Mouse (Mus musculus) forebrain, embryonic 13.5 days (tissue): ENCODE results near the gene Psmb3. TPM values are rescaled to one million over a fixed set of nuclear protein-coding genes. Genes with fewer than 3 reads are reported as not detected.

Source experiments
- ATAC-seq: fragments of 200-750 bp; cut with Nextera tagmentation; 2 replicates; pipeline ENCODE4 v1.8.0; 2017
- H3K27ac ChIP-seq: fragments of 300-500 bp; sonication (generic); 2 replicates; pipeline ENCODE4 v1.5.1; 2015; ENCODE audit warnings: inconsistent platforms, mild to moderate bottlenecking, moderate library complexity
- H3K27me3 ChIP-seq: fragments of 300-500 bp; sonication (generic); 2 replicates; pipeline ENCODE4 v1.6.1; 2015; ENCODE audit warnings: mild to moderate bottlenecking, inconsistent platforms
- H3K36me3 ChIP-seq: fragments of 300-500 bp; sonication (generic); 2 replicates; pipeline ENCODE4 v1.6.1; 2015; ENCODE audit warnings: mild to moderate bottlenecking, inconsistent platforms; ENCODE audit not compliant: poor library complexity, severe bottlenecking
- H3K4me1 ChIP-seq: fragments of 300-500 bp; sonication (generic); 2 replicates; pipeline ENCODE4 v1.6.1; 2015; ENCODE audit warnings: inconsistent platforms
- H3K4me2 ChIP-seq: fragments of 300-500 bp; sonication (generic); 2 replicates; pipeline ENCODE4 v1.6.1; 2015; ENCODE audit warnings: inconsistent platforms, mild to moderate bottlenecking, moderate library complexity
- H3K4me3 ChIP-seq: fragments of 300-500 bp; sonication (generic); 2 replicates; pipeline ENCODE4 v1.5.1; 2015; ENCODE audit warnings: mild to moderate bottlenecking, inconsistent platforms
- H3K9ac ChIP-seq: fragments of 300-500 bp; sonication (generic); 2 replicates; pipeline ENCODE4 v1.6.1; 2015; ENCODE audit warnings: mild to moderate bottlenecking, inconsistent platforms
- H3K9me3 ChIP-seq: fragments of 300-500 bp; sonication (generic); replicated peaks from 2 replicates; pipeline ENCODE4 v1.6.1; 2016; ENCODE audit warnings: inconsistent platforms
- WGBS: fragments of 180-500 bp; shearing (Covaris S2); methylation state at CpG from one replicate; pipeline ENCODE4 v1.1.7; 2015; 5-methylcytosine and 5-hydroxymethylcytosine counted together
- polyA plus RNA-seq: library from polyadenylated mRNA; unstranded; fragments of >200 nt; fragmentation: Nextera tagmentation; extraction: Ambion mirVana; gene quantifications from 2 replicates; pipeline ENCODE4 v1.2.1, GENCODE M21; 2015

Gene Psmb3
- polyA plus RNA-seq, 1 experiment from 2014 or later, result 559 TPM

DNA sequence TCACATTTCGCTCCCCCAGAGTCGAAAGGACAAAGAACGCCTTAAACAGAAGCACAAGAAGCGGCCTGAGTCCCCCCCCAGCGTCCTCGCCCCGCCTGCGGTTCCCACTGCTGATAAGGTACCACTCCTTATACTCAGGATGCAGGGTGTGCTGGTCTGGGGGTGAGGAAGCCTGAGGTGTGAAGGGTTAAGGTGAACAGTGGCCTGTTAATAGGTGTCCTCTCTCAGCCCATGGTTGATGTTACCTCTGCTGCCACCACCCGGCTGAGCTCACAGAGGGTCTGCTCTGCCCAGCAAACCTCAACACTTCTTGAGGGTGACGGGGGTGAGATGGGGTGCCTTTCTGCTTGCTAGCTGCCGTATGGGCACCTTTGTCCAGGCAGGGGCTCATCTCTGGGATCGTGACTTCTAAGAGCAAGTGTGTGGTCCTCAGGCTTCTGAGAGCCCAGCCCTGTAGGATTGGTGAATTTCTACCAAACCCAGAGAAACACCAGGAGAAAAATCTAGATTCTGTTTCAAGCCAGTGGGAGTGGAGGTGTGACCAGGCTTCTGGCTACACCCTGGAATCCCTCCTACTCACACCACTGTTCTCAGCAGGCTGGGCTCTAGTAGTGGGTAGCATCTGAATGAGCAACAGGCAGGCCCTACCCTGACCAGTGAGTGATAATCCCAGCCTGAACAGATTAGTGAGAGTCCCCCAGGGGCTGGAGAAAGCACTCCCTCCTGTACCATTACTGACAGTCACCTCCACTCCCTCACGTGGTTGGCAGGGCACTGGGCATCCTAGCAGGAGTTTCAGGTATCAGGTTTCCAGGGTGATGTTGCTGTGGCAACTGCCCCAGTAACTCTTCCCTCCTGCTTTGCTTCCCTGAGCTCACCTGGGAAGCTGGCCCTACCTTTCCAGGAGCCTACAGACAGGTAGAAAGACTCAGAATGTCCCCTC lies 32.7 kb upstream of the Psmb3 start:
- 62% methylated on average over 13 of the region's 13 CpGs for WGBS
- Histone ChIP-seq H3K27me3 (no peaks in the 10 kb centered on the region), H3K4me3 (no peak overlapping the region), H3K27ac (peak overlapping the region; percentile 74; the same call in 1 of the 2 replicates), H3K4me1 (peaks cover 29% of the 10 kb centered on the region), H3K9ac (no peak overlapping the region), H3K4me2 (peak overlapping the region; percentile 17; the same call in 1 of the 2 replicates), H3K36me3 (peaks cover 98% of the 10 kb centered on the region), H3K9me3 (no peaks in the 10 kb centered on the region)
- no peak for ATAC-seq

DNA sequence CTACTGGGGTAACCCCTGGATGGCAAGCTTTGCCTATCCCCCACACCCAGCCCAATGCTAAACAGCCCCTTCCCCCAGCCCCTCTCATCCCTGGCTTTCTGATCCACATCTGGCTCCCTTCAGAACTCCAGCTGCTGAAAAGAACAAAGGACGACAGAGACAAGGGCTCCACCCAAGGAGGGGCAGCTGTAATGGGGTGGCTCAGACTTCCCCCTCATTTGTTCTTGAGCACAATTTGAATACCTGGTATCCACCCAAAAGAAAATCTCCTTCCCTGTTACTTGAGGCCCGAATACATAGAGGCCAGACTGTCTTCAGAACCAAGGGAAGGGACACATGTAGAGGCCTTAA lies 32.0 kb upstream of the Psmb3 start:
- Histone ChIP-seq H3K4me1 (peaks cover 32% of the 10 kb centered on the region), H3K36me3 (peaks cover 98% of the 10 kb centered on the region), H3K9me3 (no peaks in the 10 kb centered on the region), H3K27ac (no peak overlapping the region), H3K27me3 (no peaks in the 10 kb centered on the region), H3K4me2 (no peak overlapping the region), H3K4me3 (no peak overlapping the region), H3K9ac (no peak overlapping the region)
- 47% methylated on average over 2 of the region's 2 CpGs for WGBS
- ATAC-seq, result no peak

DNA sequence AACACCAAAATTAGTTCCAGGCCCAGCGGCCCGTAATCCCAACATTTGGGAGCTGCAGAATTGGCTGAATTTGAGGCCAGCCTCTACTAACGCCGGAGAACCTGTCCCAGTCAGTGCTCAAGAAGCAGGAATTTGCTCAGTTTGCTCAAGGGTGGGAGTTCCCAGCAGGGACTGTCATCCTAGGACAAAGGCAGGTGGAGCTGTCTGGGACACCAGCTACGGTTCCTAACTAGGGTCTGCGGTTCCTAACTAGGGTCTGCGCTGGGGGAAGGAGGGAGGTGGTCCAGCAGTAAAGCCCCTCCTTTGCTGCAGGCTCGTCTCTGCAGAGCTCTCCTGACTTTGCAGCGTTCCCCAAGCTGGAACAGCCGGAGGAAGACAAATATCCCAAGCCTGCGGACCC lies 30.1 kb upstream of the Psmb3 start:
- H3K9ac ChIP-seq, result no peak overlapping the region
- peaks cover 99% of the 10 kb centered on the region for H3K36me3 ChIP-seq
- H3K4me3 ChIP-seq, result no peak overlapping the region
- peaks cover 52% of the 10 kb centered on the region for H3K4me1 ChIP-seq
- H3K4me2 ChIP-seq, result no peak overlapping the region
- H3K27ac ChIP-seq, result no peak overlapping the region
- no peak for ATAC-seq
- 77% methylated on average over 11 of the region's 11 CpGs for WGBS
- no peaks in the 10 kb centered on the region for H3K9me3 ChIP-seq
- no peaks in the 10 kb centered on the region for H3K27me3 ChIP-seq

DNA sequence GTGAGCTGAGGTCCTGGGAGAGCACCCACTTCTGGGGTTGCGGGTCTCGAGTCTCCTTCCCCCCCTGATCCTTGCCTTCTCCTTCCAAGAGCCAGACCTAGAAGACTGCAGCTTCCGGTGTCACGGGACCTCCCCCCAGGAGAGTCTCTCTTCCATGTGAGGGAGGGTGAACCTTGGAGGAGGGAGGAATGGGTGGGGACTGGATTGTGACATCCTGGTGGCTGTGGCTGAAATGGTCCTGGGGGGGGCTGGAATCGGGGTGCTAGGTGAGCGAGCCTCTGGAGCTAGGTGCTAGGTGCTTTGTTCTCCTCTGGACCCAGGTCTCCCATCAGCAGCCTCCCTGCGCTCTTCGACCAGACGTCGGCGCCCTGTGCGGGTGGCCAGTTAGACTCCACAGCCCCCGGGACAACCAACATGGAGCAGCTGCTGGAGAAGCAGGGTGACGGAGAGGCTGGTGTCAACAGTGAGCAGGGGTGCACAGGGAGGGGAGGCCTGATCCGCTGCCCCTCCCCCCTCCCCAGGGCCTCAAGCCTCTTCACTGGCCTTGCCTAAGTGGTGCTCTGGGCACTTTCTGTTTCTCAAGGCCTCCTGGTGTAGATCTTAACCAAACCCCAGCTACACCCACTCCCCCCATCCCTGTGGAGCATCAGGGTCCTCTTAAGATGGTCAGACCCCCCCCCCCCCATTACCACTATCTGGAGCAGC lies 27.0 kb upstream of the Psmb3 start:
- Histone ChIP-seq H3K4me3 (no peak overlapping the region), H3K9ac (0 out of 2 replicates have a peak overlapping the region, but pooled peaks have one; percentile 22), H3K4me1 (peaks cover 35% of the 10 kb centered on the region), H3K36me3 (peaks cover 95% of the 10 kb centered on the region), H3K27me3 (no peaks in the 10 kb centered on the region), H3K27ac (no peak overlapping the region), H3K4me2 (no peak overlapping the region), H3K9me3 (no peaks in the 10 kb centered on the region)
- no peak for ATAC-seq
- WGBS, result 78% methylated on average over 15 of the region's 15 CpGs

DNA sequence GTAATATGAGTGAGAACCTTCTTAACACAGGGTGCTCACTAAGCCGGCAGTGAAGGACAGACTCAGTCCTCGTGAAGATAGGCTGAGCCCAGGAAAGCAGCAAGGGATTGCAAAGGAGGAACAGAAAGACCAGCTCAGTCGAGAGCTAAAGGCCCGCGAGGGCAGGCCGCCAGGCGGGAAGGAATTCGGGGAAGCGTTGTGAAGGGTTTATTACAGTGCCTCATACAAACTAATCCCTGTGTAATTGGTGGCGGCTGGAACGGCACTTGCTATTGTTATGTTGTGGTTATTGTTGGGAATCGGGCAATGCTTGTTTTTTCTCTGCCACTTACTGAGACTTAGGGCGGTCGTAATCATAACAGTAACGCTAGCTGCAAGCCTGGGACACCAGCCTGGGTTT lies 25.8 kb upstream of the Psmb3 start:
- H3K27ac ChIP-seq, result peak overlapping the region; percentile 31
- no peak overlapping the region; the same call in 1 of the 2 replicates for H3K4me3 ChIP-seq
- H3K4me2 ChIP-seq, result peak overlapping the region; percentile 3; the same call in 1 of the 2 replicates
- no peaks in the 10 kb centered on the region for H3K9me3 ChIP-seq
- WGBS, result 9% methylated on average over 15 of the region's 15 CpGs
- H3K27me3 ChIP-seq, result no peaks in the 10 kb centered on the region
- no peak for ATAC-seq
- peaks cover 95% of the 10 kb centered on the region for H3K36me3 ChIP-seq
- peak overlapping the region; percentile 54; the same call in 1 of the 2 replicates for H3K9ac ChIP-seq
- H3K4me1 ChIP-seq, result peaks cover 35% of the 10 kb centered on the region

DNA sequence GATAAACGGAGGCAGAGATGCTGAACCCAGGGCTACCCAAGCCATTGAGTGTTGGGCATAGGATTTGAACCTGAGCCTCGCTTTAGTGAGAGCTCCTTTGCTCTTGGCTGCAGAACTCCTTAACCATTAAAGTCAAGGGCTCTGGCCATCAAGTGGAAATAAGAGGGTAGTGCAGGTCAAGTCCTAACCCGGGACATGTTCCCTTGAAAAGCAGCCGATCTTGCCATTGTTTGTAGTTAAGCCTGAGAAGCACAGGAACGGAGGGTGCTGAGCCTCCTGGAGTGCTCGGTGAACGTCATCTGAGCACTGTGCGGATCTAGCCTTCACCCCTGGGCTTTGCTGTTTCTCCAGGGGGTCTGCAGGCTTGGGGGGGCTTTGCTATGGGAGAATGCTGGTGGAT lies 25.4 kb upstream of the Psmb3 start:
- ATAC-seq, result no peak
- Histone ChIP-seq H3K4me3 (no peak overlapping the region; the same call in 1 of the 2 replicates), H3K9ac (0 out of 2 replicates have a peak overlapping the region, but pooled peaks have one; percentile 21), H3K27me3 (no peaks in the 10 kb centered on the region), H3K9me3 (no peaks in the 10 kb centered on the region), H3K4me1 (peaks cover 35% of the 10 kb centered on the region), H3K27ac (peak overlapping the region; percentile 31), H3K4me2 (no peak overlapping the region), H3K36me3 (peaks cover 95% of the 10 kb centered on the region)
- WGBS, result 31% methylated on average over 8 of the region's 8 CpGs

DNA sequence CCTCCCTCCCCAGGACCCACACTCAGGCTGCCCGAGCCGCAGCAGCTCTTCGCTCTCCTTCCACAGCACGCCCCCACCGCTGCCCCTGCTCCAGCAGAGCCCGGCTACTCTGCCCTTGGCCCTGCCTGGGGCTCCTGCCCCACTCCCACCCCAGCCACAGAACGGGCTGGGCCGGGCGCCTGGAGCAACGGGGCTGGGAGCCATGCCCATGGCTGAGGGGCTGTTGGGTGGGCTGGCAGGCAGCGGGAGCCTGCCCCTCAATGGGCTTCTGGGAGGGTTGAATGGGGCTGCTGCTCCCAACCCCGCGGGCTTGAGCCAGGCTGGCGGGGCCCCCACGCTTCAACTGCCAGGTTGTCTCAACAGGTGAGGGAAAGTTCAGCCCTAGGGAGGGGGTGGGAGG lies 24.9 kb upstream of the Psmb3 start:
- H3K36me3 ChIP-seq, result peaks cover 90% of the 10 kb centered on the region
- no peak overlapping the region for H3K4me2 ChIP-seq

DNA sequence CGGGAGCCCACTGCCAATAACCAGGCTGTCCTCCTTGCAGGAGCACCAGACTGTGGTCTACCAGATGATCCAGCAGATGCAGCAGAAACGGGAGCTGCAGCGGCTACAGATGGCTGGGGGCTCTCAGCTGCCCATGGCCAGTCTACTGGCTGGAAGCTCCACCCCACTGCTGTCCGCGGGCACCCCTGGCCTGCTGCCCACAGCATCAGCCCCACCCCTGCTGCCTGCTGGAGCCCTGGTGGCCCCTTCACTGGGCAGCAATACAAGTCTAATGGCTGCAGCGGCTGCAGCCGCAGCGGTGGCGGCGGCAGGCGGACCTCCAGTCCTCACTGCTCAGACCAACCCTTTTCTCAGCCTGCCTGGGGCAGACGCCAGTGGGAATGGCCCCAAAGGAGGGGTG lies 22.8 kb upstream of the Psmb3 start:
- Histone ChIP-seq H3K27me3 (no peaks in the 10 kb centered on the region), H3K9ac (peak overlapping the region; percentile 38), H3K36me3 (peaks cover 69% of the 10 kb centered on the region), H3K9me3 (no peaks in the 10 kb centered on the region), H3K27ac (peak overlapping the region; percentile 38; the same call in 1 of the 2 replicates), H3K4me3 (no peak overlapping the region), H3K4me2 (peak overlapping the region; percentile 7; the same call in 1 of the 2 replicates), H3K4me1 (peaks cover 43% of the 10 kb centered on the region)
- 65% methylated on average over 12 of the region's 12 CpGs for WGBS
- 0 out of 2 replicates have a peak, but pooled peaks have one; percentile 3 for ATAC-seq

More for the DNA sequence above, 24.9 kb upstream of the Psmb3 start:
- no peaks in the 10 kb centered on the region for H3K9me3 ChIP-seq
- H3K9ac ChIP-seq, result peak overlapping the region; percentile 21; the same call in 1 of the 2 replicates
- 69% methylated on average over 15 of the region's 15 CpGs for WGBS
- no peak overlapping the region for H3K4me3 ChIP-seq
- H3K27ac ChIP-seq, result peak overlapping the region; percentile 31
- H3K27me3 ChIP-seq, result no peaks in the 10 kb centered on the region
- ATAC-seq, result 0 out of 2 replicates have a peak, but pooled peaks have one; percentile 39
- peaks cover 35% of the 10 kb centered on the region for H3K4me1 ChIP-seq

DNA sequence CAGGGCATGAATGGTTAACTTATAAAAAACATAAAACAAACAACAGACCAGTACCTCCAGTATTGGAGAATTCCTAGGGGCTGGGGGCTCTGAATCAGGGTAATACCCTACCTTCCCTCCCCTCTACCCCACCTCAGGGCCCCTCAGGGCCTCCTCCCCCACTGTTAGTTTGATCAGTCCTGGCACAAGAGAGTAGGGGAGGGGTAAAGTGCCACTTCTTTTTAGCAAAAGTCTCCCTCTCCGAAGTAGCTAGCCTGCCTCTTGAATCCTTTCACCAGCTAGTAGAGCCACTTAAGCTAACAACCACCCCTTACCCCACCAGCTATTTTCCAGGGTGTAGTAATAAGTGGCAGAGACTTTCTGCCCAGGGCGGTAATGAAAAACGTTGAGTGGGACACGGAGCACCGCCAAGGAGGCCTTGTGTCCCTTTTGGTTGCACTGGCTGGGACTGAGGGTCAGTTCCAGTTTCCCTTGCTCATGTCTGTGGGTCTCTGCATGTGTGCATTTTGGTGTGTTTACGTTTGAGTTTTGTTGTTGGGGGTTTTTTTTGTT lies 20.6 kb upstream of the Psmb3 start:
- H3K9me3 ChIP-seq, result no peaks in the 10 kb centered on the region
- H3K4me1 ChIP-seq, result peaks cover 39% of the 10 kb centered on the region
- H3K4me2 ChIP-seq, result no peak overlapping the region
- WGBS, result 70% methylated on average over 6 of the region's 6 CpGs
- no peaks in the 10 kb centered on the region for H3K27me3 ChIP-seq
- H3K4me3 ChIP-seq, result no peak overlapping the region
- H3K36me3 ChIP-seq, result peaks cover 49% of the 10 kb centered on the region
- no peak for ATAC-seq
- no peak overlapping the region for H3K27ac ChIP-seq
- no peak overlapping the region for H3K9ac ChIP-seq

DNA sequence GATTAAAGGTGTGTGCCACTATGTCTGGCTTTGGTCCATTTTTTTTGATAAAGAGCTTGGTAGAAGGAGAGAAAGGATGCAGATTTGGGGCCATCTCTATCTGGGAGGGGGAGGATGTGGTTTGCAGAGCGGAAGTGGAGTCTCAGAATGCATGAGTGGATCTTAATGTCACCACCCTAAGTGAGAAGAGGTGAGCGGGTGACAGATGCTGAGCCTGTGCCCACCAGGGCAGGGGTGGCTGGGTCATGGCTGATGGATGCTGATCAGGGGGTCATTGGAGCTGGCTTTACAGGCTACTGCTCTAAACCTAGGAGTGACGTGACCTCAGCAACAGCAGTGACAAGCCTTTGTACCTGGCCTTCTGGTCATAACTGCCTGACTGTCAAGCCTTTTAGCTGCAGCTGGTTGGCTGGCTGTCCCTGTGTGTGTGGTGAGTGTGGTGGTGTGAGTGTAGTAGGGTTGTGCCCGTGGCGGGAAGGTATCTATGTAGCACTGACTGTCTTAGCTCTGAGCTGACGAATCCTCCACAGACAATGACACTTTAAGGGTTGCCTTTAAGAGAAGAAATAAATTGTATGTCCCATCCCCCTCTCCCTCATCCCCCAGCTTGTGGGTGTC lies 19.0 kb upstream of the Psmb3 start:
- no peak for ATAC-seq
- Histone ChIP-seq H3K4me1 (peaks cover 29% of the 10 kb centered on the region), H3K27me3 (no peaks in the 10 kb centered on the region), H3K9me3 (no peaks in the 10 kb centered on the region), H3K27ac (no peak overlapping the region), H3K9ac (no peak overlapping the region), H3K4me3 (no peak overlapping the region), H3K36me3 (peaks cover 46% of the 10 kb centered on the region), H3K4me2 (no peak overlapping the region)
- 79% methylated on average over 6 of the region's 6 CpGs for WGBS

DNA sequence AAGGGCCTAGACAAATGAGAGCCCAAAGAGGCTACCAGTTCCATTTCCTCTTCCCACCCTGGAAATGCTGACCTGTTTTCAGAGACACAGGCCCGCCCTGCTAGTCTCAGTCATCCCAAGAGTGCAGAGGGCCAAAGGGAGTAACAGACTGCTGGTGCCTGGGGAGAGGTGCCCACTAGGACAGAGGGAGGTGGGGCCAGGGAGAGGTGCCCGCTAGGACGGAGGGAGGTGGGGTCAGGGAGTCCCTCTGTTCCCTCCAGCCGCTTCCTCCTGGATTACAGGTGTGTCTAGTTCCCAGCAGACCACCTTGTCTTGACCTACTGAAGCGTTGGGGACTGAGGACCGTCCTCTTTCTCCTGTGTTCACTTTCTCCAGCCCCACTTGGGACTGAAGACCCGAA lies 18.4 kb upstream of the Psmb3 start:
- ATAC-seq, result no peak
- 39% methylated on average over 7 of the region's 7 CpGs for WGBS
- Histone ChIP-seq H3K36me3 (peaks cover 46% of the 10 kb centered on the region), H3K4me1 (peaks cover 29% of the 10 kb centered on the region), H3K27ac (peak overlapping the region; percentile 35; the same call in 1 of the 2 replicates), H3K9me3 (no peaks in the 10 kb centered on the region), H3K9ac (no peak overlapping the region; the same call in 1 of the 2 replicates), H3K4me3 (no peak overlapping the region), H3K27me3 (no peaks in the 10 kb centered on the region), H3K4me2 (0 out of 2 replicates have a peak overlapping the region, but pooled peaks have one; percentile 92)
